20 mouse cellular contexts compared by ENCODE assay signal in the genomic region with DNA sequence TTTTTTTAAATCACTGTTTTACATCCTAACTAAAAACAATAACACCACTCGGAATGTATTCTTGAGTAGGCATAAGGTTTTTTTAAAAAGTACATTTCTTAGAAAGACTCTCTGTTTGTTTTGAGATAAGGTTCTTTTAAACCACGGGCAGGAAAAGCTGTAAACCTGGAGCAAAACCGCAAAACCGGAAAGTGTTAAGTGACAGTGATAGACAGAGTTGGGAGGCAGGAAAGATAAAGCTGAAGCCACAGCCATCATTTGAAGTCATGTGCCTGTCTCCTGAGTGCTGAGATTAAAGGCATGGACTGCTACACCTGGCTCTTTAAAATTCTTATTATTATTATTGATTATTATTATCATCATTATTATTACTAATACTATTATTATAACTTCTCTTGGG. TPM values are rescaled to one million over a fixed set of nuclear protein-coding genes. Genes with fewer than 3 reads are reported as not detected.
"Had no signal": no experiment of that assay in that cellular context is flagged by ENCODE, and none has a peak within 500 bp of the region (broad histone marks: within the 10 kb centered on the region; RNA-seq: fewer than 3 reads in every experiment).

No protein-coding gene starts in this region.

- DNase-seq: liver, postnatal 0 days; lung, adult 2 months; lung, postnatal 14 days; lung, postnatal 36 days; midbrain, embryonic 14.5 days; right cerebral cortex, postnatal 14 days; thymus, adult 2 months; thymus, postnatal 25 days; thymus, postnatal 4 days had no signal

- H3K9me3 ChIP-seq: lung, embryonic 15.5 days; midbrain, embryonic 10.5 days; neural tube, embryonic 13.5 days; neural tube, embryonic 15.5 days; stomach, embryonic 15.5 days had no signal

- H3K4me1 ChIP-seq: midbrain, embryonic 12.5 days; neural tube, embryonic 13.5 days; neural tube, embryonic 15.5 days; stomach, embryonic 15.5 days had no signal

- H3K27me3 ChIP-seq: lung, embryonic 15.5 days; midbrain, embryonic 12.5 days; neural tube, embryonic 13.5 days; neural tube, embryonic 15.5 days; stomach, embryonic 15.5 days had no signal

- H3K36me3 ChIP-seq: lung, embryonic 15.5 days; midbrain, embryonic 10.5 days; midbrain, embryonic 12.5 days; neural tube, embryonic 13.5 days; neural tube, embryonic 15.5 days; stomach, embryonic 15.5 days had no signal

- H3K4me3 ChIP-seq: lung, embryonic 15.5 days; midbrain, embryonic 10.5 days; midbrain, embryonic 12.5 days; myocyte; neural tube, embryonic 13.5 days; neural tube, embryonic 15.5 days; stomach, embryonic 15.5 days had no signal

- ATAC-seq: liver, postnatal 0 days; lung, postnatal 0 days; midbrain, embryonic 16.5 days had no signal

RNA-seq across cellular contexts. Expression of a gene that starts 5.6 kb away (rescaled TPM):
- total RNA-seq: megakaryocyte, adult 5-6 weeks; megakaryocyte-erythroid progenitor cell, adult 5-6 weeks had no signal

RNA-seq across cellular contexts. Expression of a gene that starts 25.0 kb away (rescaled TPM):
- total RNA-seq: megakaryocyte, adult 5-6 weeks; megakaryocyte-erythroid progenitor cell, adult 5-6 weeks had no signal

RNA-seq across cellular contexts. Expression of a gene that starts 35.9 kb away (rescaled TPM):
- total RNA-seq: megakaryocyte, adult 5-6 weeks; megakaryocyte-erythroid progenitor cell, adult 5-6 weeks had no signal

RNA-seq across cellular contexts. Expression of a gene that starts 45.0 kb away (rescaled TPM):
- total RNA-seq: megakaryocyte, adult 5-6 weeks; megakaryocyte-erythroid progenitor cell, adult 5-6 weeks had no signal

RNA-seq across cellular contexts. Expression of a gene that starts 50.4 kb away (rescaled TPM):
- total RNA-seq: megakaryocyte, adult 5-6 weeks; megakaryocyte-erythroid progenitor cell, adult 5-6 weeks had no signal
